In genomic region chr3:38886061-38886821, GRCm38 (mm10) we compare ENCODE assay signal across 8 mouse cellular contexts. TPM values are rescaled to one million over a fixed set of nuclear protein-coding genes. Genes with fewer than 3 reads are reported as not detected.
A peak's percentile ranks its signal among the peaks of the same experiment; 100 is the strongest.
DNase-seq lines count a peak whose midpoint lies in the region; ATAC-seq and TF ChIP-seq lines count a peak whose summit lies in the region.

No protein-coding gene starts in this region.

- peak overlapping the region; percentile 79 for H3K4me3 ChIP-seq in lung, embryonic 14.5 days (ENCODE audit: low read depth, low read length)
- H3K4me3 ChIP-seq in bone marrow macrophage, adult 2 months (ENCODE audit: insufficient read depth, low read length): peak overlapping the region; percentile 51
- H3K4me3 ChIP-seq in hindbrain, embryonic 14.5 days (replicated peaks; ENCODE audit: low read length): peak overlapping the region; percentile 77
- peak overlapping the region; percentile 62 for H3K4me3 ChIP-seq in liver, embryonic 13.5 days (replicated peaks)

- no peak for TF ChIP-seq CTCF in lung, embryonic 14.5 days (IDR thresholded peaks at IDR 0.05; ENCODE audit: low read depth)
- no peak for TF ChIP-seq CTCF in bone marrow macrophage, adult 2 months (IDR thresholded peaks at IDR 0.05; ENCODE audit: low read depth, low read length)

- ATAC-seq in lung, embryonic 14.5 days (ENCODE audit: insufficient read depth): peak; percentile 40
- ATAC-seq in hindbrain, embryonic 14.5 days (ENCODE audit: low FRiP score): peak; percentile 35
- no peak for ATAC-seq in liver, embryonic 13.5 days (ENCODE audit: low read depth)

- peak overlapping the region; percentile 96 for H3K4me2 ChIP-seq in lung, embryonic 14.5 days
- peak overlapping the region; percentile 87 for H3K4me2 ChIP-seq in hindbrain, embryonic 14.5 days (replicated peaks)
- H3K4me2 ChIP-seq in liver, embryonic 13.5 days: peak overlapping the region; percentile 67

- H3K9ac ChIP-seq in lung, embryonic 14.5 days: peak overlapping the region; percentile 68
- H3K9ac ChIP-seq in hindbrain, embryonic 14.5 days: peak overlapping the region; percentile 79
- H3K9ac ChIP-seq in liver, embryonic 13.5 days: peak overlapping the region; percentile 41

- WGBS in lung, embryonic 14.5 days: under 1% methylated on average over 60 of the region's 60 CpGs
- under 1% methylated on average over 60 of the region's 60 CpGs for WGBS in hindbrain, embryonic 14.5 days
- under 1% methylated on average over 59 of the region's 60 CpGs for WGBS in liver, embryonic 13.5 days (ENCODE audit: insufficient replicate concordance)

- TF ChIP-seq POLR2A in bone marrow macrophage, adult 2 months (IDR thresholded peaks at IDR 0.05; ENCODE audit: borderline replicate concordance, low read depth, low read length): no peak

- DNase-seq in lung, embryonic 14.5 days: peak; percentile 64
- no peak for DNase-seq in lung, postnatal 25 days (ENCODE audit: low spot score)
- DNase-seq in forelimb bud, embryonic 11.5 days (ENCODE audit: low read depth, low spot score): peak; percentile 32
- peak; percentile 49 for DNase-seq in hindbrain, embryonic 14.5 days (ENCODE audit: low spot score)
- no peak for DNase-seq in liver, embryonic 13.5 days
- DNase-seq in retina, embryonic 14.5 days (ENCODE audit: low spot score): peak; percentile 68
- no peak for DNase-seq in T-cell, adult 2 months (ENCODE audit: low spot score)

- peak overlapping the region; percentile 96 for H3K27ac ChIP-seq in lung, embryonic 14.5 days (ENCODE audit: low read depth)
- H3K27ac ChIP-seq in bone marrow macrophage, adult 2 months (ENCODE audit: insufficient read depth, low read depth, low read length): no peak overlapping the region
- peak overlapping the region; percentile 93 for H3K27ac ChIP-seq in hindbrain, embryonic 14.5 days
- H3K27ac ChIP-seq in liver, embryonic 13.5 days: peak overlapping the region; percentile 39; the same call in 1 of the 2 replicates

- peaks cover 21% of the 10 kb centered on the region for H3K36me3 ChIP-seq in lung, embryonic 14.5 days (ENCODE audit: insufficient read depth)
- H3K36me3 ChIP-seq in hindbrain, embryonic 14.5 days (replicated peaks; ENCODE audit: control insufficient read depth, insufficient read depth): peaks cover 22% of the 10 kb centered on the region
- H3K36me3 ChIP-seq in liver, embryonic 13.5 days: no peaks in the 10 kb centered on the region

- H3K9me3 ChIP-seq in lung, embryonic 14.5 days (ENCODE audit: low read depth, low read length): no peaks in the 10 kb centered on the region
- no peaks in the 10 kb centered on the region for H3K9me3 ChIP-seq in hindbrain, embryonic 14.5 days (ENCODE audit: control insufficient read depth, low read length)
- H3K9me3 ChIP-seq in liver, embryonic 13.5 days (replicated peaks): no peaks in the 10 kb centered on the region

- H3K27me3 ChIP-seq in lung, embryonic 14.5 days (ENCODE audit: insufficient read depth, low read length): no peaks in the 10 kb centered on the region; the same call in 1 of the 2 replicates
- no peaks in the 10 kb centered on the region for H3K27me3 ChIP-seq in hindbrain, embryonic 14.5 days (ENCODE audit: control insufficient read depth, insufficient read depth, low read length)
- H3K27me3 ChIP-seq in liver, embryonic 13.5 days: peaks cover 50% of the 10 kb centered on the region

- peaks cover 14% of the 10 kb centered on the region for H3K4me1 ChIP-seq in lung, embryonic 14.5 days (ENCODE audit: insufficient read depth)
- H3K4me1 ChIP-seq in bone marrow macrophage, adult 2 months (ENCODE audit: control insufficient read depth, insufficient read depth, low read length): peaks cover 3% of the 10 kb centered on the region; the same call in 1 of the 2 replicates
- peaks cover 33% of the 10 kb centered on the region for H3K4me1 ChIP-seq in hindbrain, embryonic 14.5 days (replicated peaks; ENCODE audit: control insufficient read depth, insufficient read depth, low read length)
- H3K4me1 ChIP-seq in liver, embryonic 13.5 days (replicated peaks): 0 out of 2 replicates have a peak, but pooled peaks cover 9% of the 10 kb centered on the region

RNA-seq across cellular contexts. Expression of gene Fat4, which starts 0.5 kb away (rescaled TPM):
- polyA plus RNA-seq in lung, embryonic 14.5 days (2014; fragmentation: Nextera tagmentation; extraction: Ambion mirVana): 9.3 and 9.7 TPM in 2 replicates
- polyA plus RNA-seq in bone marrow macrophage, adult 2 months (2012; ENCODE audit: insufficient read depth, insufficient read length, missing spikeins): 0.13 and 0.24 TPM in 2 replicates
- polyA plus RNA-seq in hindbrain, embryonic 14.5 days (2014; fragmentation: Nextera tagmentation; extraction: Ambion mirVana): 15.8 and 18.2 TPM in 2 replicates
- polyA plus RNA-seq in liver, embryonic 13.5 days (2015; fragmentation: Nextera tagmentation; extraction: Ambion mirVana): 0.31 and 0.33 TPM in 2 replicates

Comparison
In these comparisons a context has a peak if more than half of its experiments do, and no peak if none do; other contexts are left out.
1. DNase-seq: peak in lung, embryonic 14.5 days (single experiment), forelimb bud, embryonic 11.5 days (single experiment), hindbrain, embryonic 14.5 days (single experiment) and retina, embryonic 14.5 days (single experiment); none in lung, postnatal 25 days (single experiment), liver, embryonic 13.5 days (single experiment) and T-cell, adult 2 months (single experiment).
2. Peak in every context shown above with its lines, with median percentiles within 50 percentile points of each other: H3K4me2 ChIP-seq, H3K4me3 ChIP-seq and H3K9ac ChIP-seq.